Mouse (Mus musculus) cerebellum, adult 11 months (tissue): ENCODE data around the gene Lamtor1.
"Not testable (repeated sequence)": the region's sequence is repeated elsewhere in the genome, so short reads cannot be mapped to it uniquely, and the experiment has no call there.

ENCODE experiments used
- DNase-seq: peaks from one replicate; pipeline ENCODE4 v3.0.0; 2022

Gene Lamtor1

DNA sequence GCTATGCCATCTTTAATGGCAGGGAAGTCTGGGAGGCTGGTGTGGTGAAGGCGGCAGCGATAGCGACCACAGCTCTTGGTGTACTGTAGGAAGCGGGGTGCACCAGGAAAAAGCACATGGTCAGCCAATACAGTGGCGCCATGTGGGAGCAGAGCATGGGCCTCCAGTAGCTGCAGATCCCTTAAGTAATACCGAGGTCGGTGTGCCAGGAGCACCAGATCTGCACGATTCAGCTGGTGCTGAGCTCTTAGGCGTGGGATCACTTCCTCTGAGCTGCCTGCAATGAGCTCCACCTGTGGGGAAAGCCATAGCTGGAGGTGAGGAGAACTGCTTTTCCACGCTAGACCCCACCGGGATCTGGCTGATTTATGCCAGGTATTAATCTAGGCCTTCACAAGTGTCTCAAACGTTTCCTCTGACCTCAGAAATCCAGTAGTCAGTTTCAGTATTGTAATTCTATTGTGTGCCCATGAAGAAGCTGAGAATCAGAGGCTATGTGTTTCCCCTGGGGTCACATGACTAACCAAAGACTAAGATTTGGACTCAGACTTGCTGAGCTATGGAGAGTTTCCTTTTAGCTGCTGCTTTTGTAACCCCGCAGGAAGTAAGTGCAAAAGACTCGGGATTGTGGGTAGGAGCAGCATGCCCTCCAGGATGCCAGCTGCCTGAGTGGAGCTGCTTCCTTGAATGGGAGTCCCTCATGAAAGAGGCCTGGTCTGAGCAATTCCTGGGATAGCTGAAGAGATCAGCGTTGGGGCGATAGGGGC is 5.2 kb upstream of the Lamtor1 start:
- DNase-seq, result no peak

DNA sequence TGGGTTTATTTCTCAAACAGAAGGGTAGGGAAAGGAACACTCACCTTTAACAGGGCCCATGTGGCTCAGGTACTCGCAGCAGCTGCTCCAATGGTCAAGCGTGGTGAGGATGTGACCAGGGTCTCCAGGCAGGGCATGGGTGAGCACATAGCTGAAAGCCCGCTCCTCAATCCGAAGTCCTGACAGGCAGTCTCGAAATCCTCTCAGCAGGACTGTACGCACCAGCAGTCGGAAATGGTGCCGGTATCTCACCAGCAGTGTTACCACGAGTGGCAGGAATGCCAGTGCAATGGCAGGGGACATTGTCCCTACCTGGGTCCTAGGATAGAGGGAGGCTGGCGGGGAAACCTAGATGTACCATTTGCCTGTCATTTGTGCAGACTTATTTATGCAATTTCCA is 3.7 kb upstream of the Lamtor1 start:
- no peak for DNase-seq

DNA sequence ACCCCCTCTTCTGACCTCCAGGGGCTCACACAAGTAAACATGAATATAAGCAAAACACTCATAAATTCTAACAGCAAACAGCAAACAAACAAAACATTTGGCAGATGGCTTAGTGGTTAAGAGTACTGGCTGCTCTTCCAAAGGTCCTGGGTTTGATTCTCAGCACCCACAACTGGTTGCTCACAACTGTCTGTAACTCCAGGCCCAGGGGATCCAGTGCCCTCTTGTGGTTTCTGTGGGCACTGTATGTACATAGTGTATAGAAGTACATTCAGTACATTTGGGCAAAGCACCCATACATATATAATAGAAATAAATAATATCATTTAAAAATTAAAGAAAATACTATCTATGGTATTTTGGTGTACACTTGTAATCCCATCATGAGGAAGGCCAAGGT is 2.9 kb upstream of the Lamtor1 start:
- no peak for DNase-seq

- DNase-seq, result no peak
Measured at GRCm38 (mm10) chr7:101906287-101906681, 580 bp downstream of the Lamtor1 start, which contains the start of gene Tomt. Gene Tomt, minus strand, starts transcription at chr7:101906359.

DNA sequence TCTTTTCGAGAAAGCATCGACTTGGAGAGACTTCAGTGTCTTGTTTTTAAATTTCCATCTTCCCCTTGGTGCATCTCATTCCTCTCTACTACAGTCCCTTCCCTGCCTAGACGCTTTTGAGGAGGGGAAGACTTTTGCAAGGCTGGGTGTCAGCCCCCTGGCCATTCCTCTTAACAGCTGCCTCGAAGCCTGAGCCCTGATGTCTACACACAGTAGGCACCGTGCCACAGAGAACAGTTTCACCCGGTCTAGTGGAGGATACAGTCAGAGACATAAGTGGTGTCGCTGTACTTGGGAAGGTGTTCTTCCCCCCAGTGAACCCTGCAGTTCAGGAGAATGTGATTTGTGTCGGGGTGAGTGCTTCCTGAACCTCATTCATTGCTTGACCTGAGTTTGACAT is 992 bp downstream of the Lamtor1 start:
- no peak for DNase-seq

DNA sequence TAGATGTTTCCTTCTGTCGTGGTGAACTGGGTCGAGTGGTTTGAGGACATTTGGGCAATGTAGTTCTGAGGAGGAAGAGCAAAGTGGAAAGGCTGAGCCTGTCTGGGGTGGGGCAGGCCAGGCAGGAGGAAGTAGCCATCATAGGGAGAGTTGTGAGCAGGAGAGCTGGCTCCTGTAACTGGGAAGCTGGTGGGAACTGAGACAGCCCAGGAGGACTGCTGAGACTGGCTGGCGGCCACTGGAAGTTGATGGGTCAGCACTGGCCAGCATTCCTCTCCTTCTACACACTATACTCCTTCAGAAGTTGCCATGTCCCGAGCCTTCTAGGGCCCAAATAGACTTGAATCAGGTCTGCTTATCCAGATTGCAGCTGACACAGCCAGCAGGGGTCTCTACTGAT is 2.7 kb downstream of the Lamtor1 start:
- DNase-seq, result no peak

DNA sequence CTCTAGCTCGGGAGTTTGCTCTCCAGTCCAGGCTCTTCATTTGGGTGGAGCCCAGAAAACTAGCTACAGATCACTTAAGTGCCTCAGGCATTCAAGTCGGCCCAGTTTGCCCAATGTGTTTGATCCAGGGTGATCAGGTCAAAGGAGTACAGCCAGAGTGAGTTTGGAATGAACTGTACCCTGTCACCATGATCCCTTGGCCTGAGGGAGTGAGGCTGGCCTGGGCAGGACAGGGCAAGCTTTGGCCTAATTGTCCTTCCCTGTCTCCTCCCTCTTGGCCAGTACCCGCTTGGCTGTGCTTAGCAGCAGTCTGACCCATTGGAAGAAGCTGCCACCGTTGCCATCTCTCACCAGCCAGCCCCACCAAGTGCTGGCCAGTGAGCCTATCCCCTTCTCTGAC is 4.4 kb downstream of the Lamtor1 start:
- no peak for DNase-seq

DNA sequence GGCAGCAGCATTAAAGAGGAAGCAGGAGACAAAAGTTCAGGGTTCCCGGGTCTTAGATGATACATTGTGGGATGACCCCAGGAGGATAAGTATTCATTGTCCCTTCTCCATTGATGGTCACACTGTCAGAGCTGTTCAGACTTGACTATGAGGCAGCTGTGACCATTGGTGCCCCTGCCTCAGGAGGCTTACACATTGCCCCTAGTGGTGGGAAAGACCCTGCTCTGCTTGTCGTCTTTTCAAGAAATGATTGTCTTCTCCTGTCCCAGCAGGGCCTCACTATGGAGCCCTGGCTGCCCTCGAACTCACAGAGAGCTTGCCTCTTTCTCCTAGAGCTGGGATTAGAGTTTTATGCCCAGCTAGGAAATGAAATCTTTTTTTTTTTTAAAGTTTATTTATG is 6.3 kb downstream of the Lamtor1 start:
- no peak for DNase-seq

GRCm38 (mm10) chr7:101918071-101918470 is 12.4 kb downstream of the Lamtor1 start:
- DNase-seq, result peak; percentile 58

GRCm38 (mm10) chr7:101925892-101926291 is 20.2 kb downstream of the Lamtor1 start:
- DNase-seq, result not testable (repeated sequence)

DNA sequence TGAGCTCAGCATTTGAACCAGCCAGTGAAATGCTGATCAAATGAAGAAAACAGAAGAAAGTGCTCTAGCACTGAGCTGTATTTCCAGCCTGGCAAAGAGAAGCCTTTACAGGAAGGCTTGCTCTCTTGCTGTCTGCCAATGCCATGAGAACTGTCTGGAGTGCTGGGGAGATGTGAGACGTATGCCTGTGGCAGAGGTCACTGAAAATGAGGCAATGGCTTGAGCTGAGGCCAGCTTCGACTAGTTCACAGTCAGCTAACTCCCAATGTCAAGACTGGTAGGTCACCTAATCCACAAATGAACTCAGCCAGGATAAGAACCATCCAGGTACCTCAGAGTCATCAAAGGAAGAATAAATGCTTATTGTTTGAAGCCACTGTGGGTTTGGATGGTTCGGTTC is 22.4 kb downstream of the Lamtor1 start:
- no peak for DNase-seq

GRCm38 (mm10) chr7:101932551-101932950 is 26.8 kb downstream of the Lamtor1 start:
- DNase-seq, result no peak

DNA sequence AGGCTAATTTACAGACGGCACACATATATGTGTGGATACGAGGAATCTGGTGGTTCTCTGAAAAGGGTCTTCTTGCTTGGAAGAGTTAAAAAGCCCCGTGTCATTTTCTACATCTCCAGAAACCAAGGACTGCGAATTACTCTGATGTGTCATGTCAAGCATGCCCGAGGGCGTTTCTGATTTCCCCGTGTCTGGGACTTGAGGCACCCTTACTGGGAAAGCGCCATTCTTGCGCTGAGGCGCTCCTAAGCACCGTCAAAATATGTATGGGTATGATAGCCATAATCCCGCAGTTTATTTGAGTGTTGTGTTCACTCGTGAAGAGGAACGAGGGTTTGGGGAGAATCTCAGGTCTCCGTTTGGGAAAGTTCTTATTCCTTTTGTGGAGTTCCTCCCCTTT is 27.6 kb downstream of the Lamtor1 start:
- DNase-seq, result peak; percentile 27

DNA sequence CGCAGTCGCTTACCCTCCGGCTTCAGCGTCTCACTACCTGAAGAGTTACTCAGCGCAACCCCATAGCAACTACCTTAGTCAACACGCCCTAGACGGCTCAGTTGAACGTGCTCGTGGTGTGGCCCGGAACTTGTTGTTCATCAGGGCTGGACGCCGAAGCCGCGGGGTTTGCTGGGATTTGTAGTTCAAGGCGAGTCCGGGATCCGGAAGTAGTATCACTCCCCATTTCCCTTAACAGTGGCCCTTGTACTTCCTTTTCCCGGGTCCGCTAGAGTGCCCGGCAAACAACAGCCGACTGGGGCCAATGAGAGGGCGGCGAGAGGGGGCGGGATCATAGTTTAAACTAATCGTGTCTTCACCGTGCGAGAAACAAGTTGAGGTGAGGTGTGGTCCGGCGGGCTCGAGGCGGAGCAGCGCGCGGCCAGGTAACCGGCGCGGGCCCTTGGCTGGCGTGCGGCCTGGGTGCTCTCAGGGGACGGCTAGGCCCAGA is 28.1 kb downstream of the Lamtor1 start, which contains the start of the genes Lrrc51 and Numa1:
Lrrc51 (minus strand) TSS at position 145 of the 490 bp plus-strand sequence.
Numa1 (plus strand) TSS at position 361 of the 490 bp plus-strand sequence.
- peak; percentile 93 for DNase-seq

GRCm38 (mm10) chr7:101935957-101936356 is 30.3 kb downstream of the Lamtor1 start:
- no peak for DNase-seq

- peak; percentile 26 for DNase-seq
Measured at GRCm38 (mm10) chr7:101936996-101937395, 31.3 kb downstream of the Lamtor1 start.

GRCm38 (mm10) chr7:101937569-101937968 is 31.9 kb downstream of the Lamtor1 start:
- peak; percentile 89 for DNase-seq

DNA sequence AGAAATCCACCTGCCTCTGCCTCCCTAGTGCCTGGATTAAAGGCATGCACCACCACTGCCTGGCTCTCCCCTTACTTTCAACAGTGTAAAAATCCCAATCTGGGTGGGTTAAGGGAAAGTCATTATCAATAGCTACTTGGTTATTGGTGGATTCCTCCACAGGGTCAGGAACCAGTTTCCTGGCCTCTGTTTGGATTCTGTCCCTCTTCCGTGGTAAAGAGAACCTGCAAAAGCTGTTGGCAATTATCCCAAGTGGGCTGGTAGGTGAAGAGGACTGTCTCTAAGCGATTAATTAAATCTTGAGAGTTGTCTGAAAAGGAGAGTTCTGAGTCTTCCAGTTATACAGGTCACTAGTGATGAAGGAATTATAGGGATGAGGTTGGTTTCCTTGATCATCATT is 32.6 kb downstream of the Lamtor1 start:
- DNase-seq, result peak; percentile 32

DNA sequence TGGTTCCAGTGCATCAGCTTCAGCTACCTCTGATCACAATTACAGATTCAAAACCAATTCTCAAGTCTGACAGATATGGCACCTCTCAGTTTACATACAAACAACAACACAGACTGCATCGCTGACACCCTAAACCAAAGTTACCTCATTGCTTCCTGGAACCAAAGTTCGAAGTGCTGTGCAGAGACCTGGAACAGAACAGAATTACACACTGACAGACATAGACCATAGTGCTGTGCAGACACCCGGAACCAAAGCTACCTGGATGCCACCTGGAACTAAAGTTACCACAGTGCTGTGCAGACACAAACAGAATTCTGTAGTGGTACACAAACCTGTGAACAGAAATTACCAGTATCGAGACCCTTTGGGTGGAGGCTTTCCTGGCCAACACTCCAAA is 34.1 kb downstream of the Lamtor1 start:
- DNase-seq, result no peak

DNA sequence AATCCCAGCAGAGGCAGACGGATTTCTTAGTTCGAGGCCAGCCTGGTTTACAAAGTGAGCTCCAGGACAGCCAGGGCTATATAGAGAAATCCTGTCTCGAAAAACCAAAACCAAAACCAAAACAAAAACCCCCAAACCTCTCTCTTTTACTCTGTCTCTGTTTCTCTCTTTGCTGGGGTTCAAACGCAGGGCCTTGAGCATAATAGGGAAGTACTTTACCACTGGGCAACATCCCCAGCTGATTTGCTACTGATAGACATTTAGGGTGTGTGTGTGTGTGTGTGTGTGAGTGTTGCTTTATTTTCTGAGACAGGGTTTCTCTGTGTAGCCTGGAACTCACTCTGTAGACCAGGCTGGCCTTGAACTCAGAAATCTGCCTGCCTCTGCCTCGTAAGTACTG is 43.3 kb downstream of the Lamtor1 start:
- not testable (repeated sequence) for DNase-seq

GRCm38 (mm10) chr7:101951648-101952047 is 45.9 kb downstream of the Lamtor1 start:
- DNase-seq, result no peak

DNA sequence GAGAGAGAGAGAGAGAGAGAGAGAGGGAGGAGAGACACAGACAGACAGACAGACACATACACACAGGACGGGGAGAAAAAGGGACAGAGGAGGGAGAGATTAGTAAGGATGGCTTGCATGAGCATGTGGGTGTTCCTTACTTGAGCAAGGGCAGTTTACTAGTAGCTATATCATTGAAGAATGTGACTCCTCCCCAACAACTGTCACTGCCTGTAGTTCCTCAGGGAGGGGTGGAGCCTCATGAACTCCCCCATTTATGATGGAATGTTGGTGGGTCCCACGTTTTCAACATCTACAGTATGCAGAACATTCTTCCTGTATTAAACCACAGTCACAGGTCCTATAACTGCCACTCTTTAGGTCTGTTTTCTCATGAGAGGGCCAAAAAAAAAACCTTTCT is 46.4 kb downstream of the Lamtor1 start:
- no peak for DNase-seq

GRCm38 (mm10) chr7:101954163-101954562 is 48.5 kb downstream of the Lamtor1 start:
- no peak for DNase-seq

- no peak for DNase-seq
Measured at GRCm38 (mm10) chr7:101955276-101955675, 49.6 kb downstream of the Lamtor1 start.

- DNase-seq, result no peak
Measured at GRCm38 (mm10) chr7:101955862-101956261, 50.2 kb downstream of the Lamtor1 start.
